Mouse (Mus musculus): ENCODE results near the gene Erbb3. TPM values are rescaled to one million over a fixed set of nuclear protein-coding genes. Genes with fewer than 3 reads are reported as not detected.

Erbb3 gene
- total and polyA plus RNA-seq, 2 experiments from 2014 or later: 0.21 to 1.1 TPM

DNA sequence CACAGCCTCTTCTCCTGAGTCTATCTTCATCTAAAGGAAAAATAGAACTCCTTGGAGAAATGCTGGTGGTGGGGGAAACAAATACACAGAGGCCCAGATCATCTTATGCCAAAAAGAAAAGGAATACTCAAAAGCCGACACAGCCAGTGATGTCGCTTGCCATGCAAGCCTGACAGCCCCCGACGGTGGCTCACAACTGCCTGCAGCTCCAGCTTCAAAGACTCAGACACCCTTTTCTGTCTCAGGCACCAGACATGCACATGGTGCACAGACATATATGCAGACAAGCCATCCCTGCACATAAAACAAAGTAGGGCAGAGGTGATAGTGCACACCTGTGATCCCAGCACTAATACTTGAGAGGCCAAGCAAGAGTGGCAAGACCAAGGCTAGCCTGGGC lies 9.7 kb downstream of the Erbb3 start:
- Histone ChIP-seq H3K4me2 (ENCODE audit: low read depth, low read length, poor library complexity, severe bottlenecking) (no peak overlapping the region), H3K4me1 (ENCODE audit: insufficient read depth, low read length) (no peaks in the 10 kb centered on the region), H3K27me3 (ENCODE audit: insufficient read depth, low read length) (no peaks in the 10 kb centered on the region; the same call in 1 of the 2 replicates), H3K9me3 (ENCODE audit: low read length) (no peaks in the 10 kb centered on the region), H3K4me3 (ENCODE audit: low read depth, low read length) (no peak overlapping the region), H3K9ac (replicated peaks; ENCODE audit: low read length, poor library complexity, severe bottlenecking) (no peak overlapping the region), H3K36me3 (ENCODE audit: insufficient read depth, low read length) (no peaks in the 10 kb centered on the region), H3K27ac (ENCODE audit: low read depth, low read length) (no peak overlapping the region)
- no peak for TF ChIP-seq CTCF (IDR thresholded peaks at IDR 0.05)
- WGBS: 70% methylated on average over 4 of the region's 4 CpGs
- ATAC-seq (ENCODE audit: low FRiP score): no peak
- DNase-seq (ENCODE audit: low spot score): no peak

DNA sequence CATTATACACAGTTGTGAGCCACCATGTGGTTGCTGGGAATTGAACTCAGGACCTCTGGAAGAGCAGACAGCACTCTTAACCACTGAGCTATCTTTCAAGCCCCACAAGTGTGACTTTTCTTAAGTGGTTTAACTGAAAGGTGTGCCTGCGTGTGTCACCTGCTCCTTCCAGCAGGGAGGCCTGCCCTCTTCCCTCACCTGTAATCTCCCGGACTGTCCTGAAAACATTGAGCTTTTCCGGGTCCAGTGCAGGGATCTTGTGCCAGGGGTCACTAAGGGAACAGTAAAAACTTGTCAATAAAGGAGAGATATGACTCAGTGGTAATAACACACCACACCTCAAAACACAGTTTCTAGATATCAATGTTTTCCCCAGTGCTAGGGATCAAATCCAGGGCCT lies 10.2 kb downstream of the Erbb3 start:
- no peaks in the 10 kb centered on the region; the same call in 1 of the 2 replicates for H3K27me3 ChIP-seq (ENCODE audit: insufficient read depth, low read length)
- 89% methylated on average over 3 of the region's 3 CpGs for WGBS
- TF ChIP-seq CTCF (IDR thresholded peaks at IDR 0.05): no peak
- no peak for DNase-seq (ENCODE audit: low spot score)
- H3K27ac ChIP-seq (ENCODE audit: low read depth, low read length): no peak overlapping the region
- no peak overlapping the region for H3K4me2 ChIP-seq (ENCODE audit: low read depth, low read length, poor library complexity, severe bottlenecking)
- no peak for ATAC-seq (ENCODE audit: low FRiP score)
- no peaks in the 10 kb centered on the region for H3K9me3 ChIP-seq (ENCODE audit: low read length)
- no peak overlapping the region for H3K4me3 ChIP-seq (ENCODE audit: low read depth, low read length)
- H3K4me1 ChIP-seq (ENCODE audit: insufficient read depth, low read length): no peaks in the 10 kb centered on the region
- no peak overlapping the region for H3K9ac ChIP-seq (replicated peaks; ENCODE audit: low read length, poor library complexity, severe bottlenecking)
- no peaks in the 10 kb centered on the region for H3K36me3 ChIP-seq (ENCODE audit: insufficient read depth, low read length)

DNA sequence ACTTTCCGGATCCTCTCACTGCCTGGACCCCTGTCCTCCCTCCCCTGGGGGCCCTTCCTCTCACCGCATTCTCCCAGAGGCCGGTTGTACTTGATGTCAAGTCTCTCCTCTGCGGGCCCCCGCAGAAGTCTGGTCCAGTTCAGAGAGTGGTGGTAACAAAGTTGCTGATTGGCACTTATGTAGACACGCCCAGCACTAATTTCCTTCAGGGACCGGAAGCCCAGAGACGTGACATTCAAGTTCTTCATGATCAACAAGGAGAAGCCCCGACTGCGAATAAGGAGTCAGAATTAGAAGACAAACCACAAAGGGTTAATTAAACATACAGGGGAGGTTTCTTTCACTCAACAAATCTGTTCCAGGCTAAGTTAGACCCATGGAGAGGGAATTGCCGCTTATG lies 11.1 kb downstream of the Erbb3 start:
- Histone ChIP-seq H3K4me2 (ENCODE audit: low read depth, low read length, poor library complexity, severe bottlenecking) (no peak overlapping the region), H3K9me3 (ENCODE audit: low read length) (no peaks in the 10 kb centered on the region), H3K36me3 (ENCODE audit: insufficient read depth, low read length) (no peaks in the 10 kb centered on the region), H3K27me3 (ENCODE audit: insufficient read depth, low read length) (no peaks in the 10 kb centered on the region; the same call in 1 of the 2 replicates), H3K4me3 (ENCODE audit: low read depth, low read length) (no peak overlapping the region), H3K4me1 (ENCODE audit: insufficient read depth, low read length) (no peaks in the 10 kb centered on the region), H3K27ac (ENCODE audit: low read depth, low read length) (no peak overlapping the region), H3K9ac (replicated peaks; ENCODE audit: low read length, poor library complexity, severe bottlenecking) (no peak overlapping the region)
- DNase-seq (ENCODE audit: low spot score): no peak
- no peak for ATAC-seq (ENCODE audit: low FRiP score)
- WGBS: 78% methylated on average over 11 of the region's 11 CpGs
- no peak for TF ChIP-seq CTCF (IDR thresholded peaks at IDR 0.05)

DNA sequence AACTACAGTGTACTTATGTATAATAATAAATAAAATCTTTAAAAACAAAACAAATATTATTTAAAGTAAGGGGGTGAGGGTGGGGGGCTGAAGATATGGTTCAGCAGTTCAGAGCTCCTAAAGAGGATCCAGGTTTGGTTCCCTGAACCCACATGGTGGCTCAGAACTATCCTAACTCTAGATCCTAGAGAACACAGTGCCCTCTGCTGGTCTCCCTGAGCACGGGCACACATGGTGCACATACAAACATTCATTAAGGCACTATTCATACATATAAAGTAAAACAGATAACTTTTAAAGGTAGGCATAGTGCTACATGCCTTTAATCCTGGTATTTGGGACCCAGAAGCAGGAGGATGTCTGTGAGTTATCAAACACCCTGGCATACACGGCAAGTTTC lies 14.4 kb downstream of the Erbb3 start:
- Histone ChIP-seq H3K4me2 (ENCODE audit: low read depth, low read length, poor library complexity, severe bottlenecking) (no peak overlapping the region), H3K36me3 (ENCODE audit: insufficient read depth, low read length) (no peaks in the 10 kb centered on the region), H3K27me3 (ENCODE audit: insufficient read depth, low read length) (no peaks in the 10 kb centered on the region), H3K4me1 (ENCODE audit: insufficient read depth, low read length) (no peaks in the 10 kb centered on the region), H3K9ac (replicated peaks; ENCODE audit: low read length, poor library complexity, severe bottlenecking) (no peak overlapping the region), H3K4me3 (ENCODE audit: low read depth, low read length) (no peak overlapping the region), H3K9me3 (ENCODE audit: low read length) (no peaks in the 10 kb centered on the region), H3K27ac (ENCODE audit: low read depth, low read length) (no peak overlapping the region)
- peak; percentile 40 for TF ChIP-seq CTCF (IDR thresholded peaks at IDR 0.05)
- DNase-seq (ENCODE audit: low spot score): no peak
- no peak for ATAC-seq (ENCODE audit: low FRiP score)
- 94% methylated on average over 2 of the region's 2 CpGs for WGBS

DNA sequence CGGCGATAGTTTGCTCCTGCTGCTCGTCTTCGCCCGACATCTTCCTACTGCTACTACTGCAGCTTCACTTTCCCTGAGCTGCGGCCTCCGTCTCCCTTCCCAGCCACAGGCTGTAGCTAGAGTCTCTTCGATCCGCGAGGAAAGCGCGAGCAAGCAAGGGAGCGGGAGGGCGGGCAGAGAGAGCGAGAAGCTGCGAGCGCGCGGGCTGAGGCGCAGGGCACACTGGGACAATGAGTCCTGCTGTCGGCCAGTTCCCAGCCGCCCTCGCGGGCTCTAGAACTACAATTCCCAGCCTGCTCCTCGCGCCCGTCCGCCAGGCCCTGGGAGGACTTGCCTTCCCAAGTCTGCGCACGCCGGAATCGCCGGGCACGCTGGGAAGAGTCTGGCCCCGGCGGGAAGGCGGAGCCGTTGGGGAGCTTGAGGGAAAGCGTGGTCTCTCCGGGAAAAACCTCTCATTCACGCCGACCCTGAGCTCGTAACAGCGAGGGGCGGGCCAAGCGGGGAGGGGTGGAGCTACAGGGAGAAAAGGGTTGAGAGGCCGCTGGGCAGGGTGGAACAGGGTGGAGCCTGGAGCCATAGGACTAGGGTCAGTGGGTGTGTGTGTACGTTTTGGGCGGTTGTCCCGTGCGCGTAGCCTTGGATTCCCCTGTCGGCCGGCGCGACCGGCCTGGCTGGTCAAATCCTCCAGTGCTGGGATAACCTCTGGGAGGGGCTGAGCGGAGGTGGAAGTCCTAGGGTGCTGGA lies 23.5 kb downstream of the Erbb3 start, which contains the start of gene Pa2g4:
Gene Pa2g4 (minus strand): TSS at position 200 of the 744 bp plus-strand sequence.
- Histone ChIP-seq H3K36me3 (ENCODE audit: insufficient read depth, low read length) (peaks cover 11% of the 10 kb centered on the region), H3K4me3 (ENCODE audit: low read depth, low read length) (peak within 1 kb of the TSS; percentile 80), H3K9ac (replicated peaks; ENCODE audit: low read length, poor library complexity, severe bottlenecking) (peak within 1 kb of the TSS; percentile 90), H3K27me3 (ENCODE audit: insufficient read depth, low read length) (no peaks in the 10 kb centered on the region), H3K4me2 (ENCODE audit: low read depth, low read length, poor library complexity, severe bottlenecking) (peak within 1 kb of the TSS; percentile 93), H3K27ac (ENCODE audit: low read depth, low read length) (peak within 1 kb of the TSS; percentile 90), H3K9me3 (ENCODE audit: low read length) (no peaks in the 10 kb centered on the region), H3K4me1 (ENCODE audit: insufficient read depth, low read length) (no peaks in the 10 kb centered on the region)
- DNase-seq (ENCODE audit: low spot score) (peak; percentile 99), ATAC-seq (ENCODE audit: low FRiP score) (peak; percentile 99)
- under 1% methylated on average over 58 of the region's 58 CpGs for WGBS
- TF ChIP-seq CTCF (IDR thresholded peaks at IDR 0.05): no peak; the same call in 1 of the 2 replicates

DNA sequence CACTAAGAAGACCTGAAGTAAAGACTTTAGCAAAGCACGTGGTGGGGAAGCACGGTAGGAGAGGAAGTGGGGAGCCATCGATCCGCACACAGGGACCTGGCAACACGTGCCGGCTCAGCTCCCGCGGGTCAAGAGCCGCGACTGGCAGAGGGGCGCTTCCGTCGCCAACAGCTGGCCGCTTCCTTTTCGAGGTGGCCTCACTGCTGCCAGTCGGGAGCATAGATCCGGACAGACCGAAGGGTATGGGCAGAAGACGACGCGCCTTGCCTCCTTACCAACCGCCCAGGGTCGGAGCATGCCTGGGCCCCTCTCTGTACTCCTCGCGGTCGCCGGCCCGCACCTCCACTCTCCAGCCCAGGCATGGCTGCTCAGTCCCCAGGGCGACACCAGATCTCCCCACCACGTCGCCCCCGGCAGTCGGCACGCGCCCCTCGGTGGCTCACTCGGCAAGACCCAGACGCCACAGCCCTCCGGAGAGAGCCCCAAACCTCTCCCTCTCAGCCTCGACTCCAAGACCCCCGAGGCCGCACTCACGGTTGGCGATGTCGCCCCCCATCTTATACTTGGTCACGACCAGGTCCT lies 24.2 kb downstream of the Erbb3 start:
- TF ChIP-seq CTCF (IDR thresholded peaks at IDR 0.05): no peak
- WGBS: under 1% methylated on average over 46 of the region's 46 CpGs
- ATAC-seq (ENCODE audit: low FRiP score): peak; percentile 57
- DNase-seq (ENCODE audit: low spot score): no peak
- Histone ChIP-seq H3K27me3 (ENCODE audit: insufficient read depth, low read length) (no peaks in the 10 kb centered on the region), H3K36me3 (ENCODE audit: insufficient read depth, low read length) (peaks cover 18% of the 10 kb centered on the region), H3K9ac (replicated peaks; ENCODE audit: low read length, poor library complexity, severe bottlenecking) (peak overlapping the region; percentile 90), H3K4me2 (ENCODE audit: low read depth, low read length, poor library complexity, severe bottlenecking) (peak overlapping the region; percentile 93), H3K9me3 (ENCODE audit: low read length) (no peaks in the 10 kb centered on the region), H3K27ac (ENCODE audit: low read depth, low read length) (peak overlapping the region; percentile 90), H3K4me3 (ENCODE audit: low read depth, low read length) (peak overlapping the region; percentile 80), H3K4me1 (ENCODE audit: insufficient read depth, low read length) (no peaks in the 10 kb centered on the region)

Measured in midbrain, postnatal 0 days (tissue).